Mouse (Mus musculus): ENCODE data around the gene Dgkh.

DNA sequence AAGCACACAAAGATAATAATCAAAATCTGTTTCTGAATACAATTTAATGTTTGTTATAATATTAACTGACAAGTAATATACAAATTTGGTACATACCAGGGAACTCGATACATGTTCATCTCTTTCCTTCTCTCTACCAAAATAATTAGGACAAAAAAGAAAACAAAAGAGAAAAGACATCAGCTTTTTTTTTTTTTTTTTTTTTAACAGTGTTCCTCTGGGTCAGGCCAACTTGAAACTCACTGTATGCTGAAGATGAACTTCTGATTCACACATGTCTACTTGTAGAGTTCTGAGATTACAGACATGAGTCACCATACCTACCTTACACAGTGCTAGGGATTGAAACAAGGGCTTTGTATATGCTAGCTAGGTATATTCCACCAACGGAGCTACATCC, 28.5 kb upstream of the Dgkh start:
- TF ChIP-seq CTCF (IDR thresholded peaks at IDR 0.05; ENCODE audit: insufficient read depth, low read depth, low read length) (no peak), POLR2A (IDR thresholded peaks at IDR 0.05; ENCODE audit: insufficient read depth, low read depth, low read length) (no peak)

Data from olfactory bulb, adult 2 months (tissue).